Mouse (Mus musculus): ENCODE measurements around the gene Macrod2.

DNA sequence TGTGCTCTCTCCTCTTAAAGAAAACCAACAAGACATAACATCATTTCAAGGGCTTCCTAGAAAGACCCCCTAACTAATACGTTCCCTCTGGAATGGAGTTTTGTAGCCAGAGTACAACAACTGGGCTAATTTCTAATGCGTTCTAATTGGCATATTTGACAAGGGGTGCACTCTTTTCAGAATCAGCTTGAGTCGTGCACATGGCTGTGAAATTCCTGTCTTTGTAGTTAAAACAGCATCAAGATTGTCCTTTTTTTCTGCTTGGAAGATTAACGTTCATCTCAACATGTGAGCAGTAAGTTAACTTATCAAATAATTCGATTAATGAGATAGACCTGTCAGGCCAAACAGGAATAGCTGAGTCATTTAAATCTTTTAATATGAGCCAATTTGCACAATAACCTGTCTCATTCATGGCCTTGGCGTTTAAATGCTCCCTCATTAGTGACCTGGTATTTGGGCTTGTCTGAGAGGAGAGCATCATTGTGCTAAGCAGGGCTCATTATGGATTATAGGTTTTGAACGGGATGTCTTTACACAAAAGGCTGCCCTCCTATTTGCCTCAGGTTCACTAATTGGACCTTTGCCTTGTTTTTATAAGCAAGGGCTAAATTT, 762.0 kb downstream of the Macrod2 start:
- TF ChIP-seq CTCF (IDR thresholded peaks at IDR 0.05) = no peak
- TF ChIP-seq EP300 (IDR thresholded peaks at IDR 0.05) = no peak

Data from lung, postnatal 0 days (tissue).